Mouse (Mus musculus) ZHBTc4 (cell line): ENCODE results near the gene Asphd2.

Experiments used
- DNase-seq: peaks from one replicate; pipeline ENCODE4 v3.0.0-alpha.2; 2011; ENCODE audit warnings: low read depth, low spot score

Asphd2 gene

GRCm38 (mm10) chr5:112391676-112392323 is 2.9 kb downstream of the Asphd2 start:
- DNase-seq = peak; percentile 64

- DNase-seq = peak; percentile 66
These were observed 3.7 kb downstream of the Asphd2 start for GRCm38 (mm10) chr5:112391002-112391401.

GRCm38 (mm10) chr5:112389352-112389751 is 5.3 kb downstream of the Asphd2 start:
- no peak for DNase-seq

- peak; percentile 92 for DNase-seq
These were observed 8.7 kb downstream of the Asphd2 start for GRCm38 (mm10) chr5:112385973-112386372.

GRCm38 (mm10) chr5:112384805-112385472 is 9.7 kb downstream of the Asphd2 start:
- DNase-seq = no peak

- DNase-seq = no peak
These were observed 11.9 kb downstream of the Asphd2 start for GRCm38 (mm10) chr5:112382641-112383330.

GRCm38 (mm10) chr5:112382042-112382441 is 12.6 kb downstream of the Asphd2 start:
- DNase-seq = no peak

GRCm38 (mm10) chr5:112381154-112381553 is 13.5 kb downstream of the Asphd2 start:
- DNase-seq = no peak

GRCm38 (mm10) chr5:112378716-112379115 is 15.9 kb downstream of the Asphd2 start:
- no peak for DNase-seq

GRCm38 (mm10) chr5:112377380-112377779 is 17.3 kb downstream of the Asphd2 start:
- DNase-seq = no peak

- DNase-seq = no peak
These were observed 18.6 kb downstream of the Asphd2 start for GRCm38 (mm10) chr5:112376111-112376510.

GRCm38 (mm10) chr5:112371933-112372332 is 22.7 kb downstream of the Asphd2 start:
- DNase-seq = no peak

- DNase-seq = no peak
These were observed 24.3 kb downstream of the Asphd2 start for GRCm38 (mm10) chr5:112370236-112370813.

- DNase-seq = no peak
These were observed 25.3 kb downstream of the Asphd2 start for GRCm38 (mm10) chr5:112369326-112369725.

- DNase-seq = no peak
These were observed 26.0 kb downstream of the Asphd2 start for GRCm38 (mm10) chr5:112368666-112369065.

- no peak for DNase-seq
These were observed 26.7 kb downstream of the Asphd2 start for GRCm38 (mm10) chr5:112367929-112368328.

- DNase-seq = no peak
These were observed 27.3 kb downstream of the Asphd2 start for GRCm38 (mm10) chr5:112367338-112367737.

- DNase-seq = no peak
These were observed 27.8 kb downstream of the Asphd2 start for GRCm38 (mm10) chr5:112366879-112367278.

- DNase-seq = no peak
These were observed 30.4 kb downstream of the Asphd2 start for GRCm38 (mm10) chr5:112364184-112364797.

- no peak for DNase-seq
These were observed 34.6 kb downstream of the Asphd2 start for GRCm38 (mm10) chr5:112360077-112360476.

- DNase-seq = no peak
These were observed 35.1 kb downstream of the Asphd2 start for GRCm38 (mm10) chr5:112359520-112359919.

GRCm38 (mm10) chr5:112356322-112356721 is 38.3 kb downstream of the Asphd2 start:
- no peak for DNase-seq
